Mouse (Mus musculus) kidney, postnatal 0 days (tissue): ENCODE results near the gene Mrgbp. TPM values are rescaled to one million over a fixed set of nuclear protein-coding genes. Genes with fewer than 3 reads are reported as not detected.
A peak's percentile ranks its signal among the peaks of the same experiment; 100 is the strongest.

Source experiments
- ATAC-seq: fragments of 200-750 bp; cut with Nextera tagmentation; replicated peaks from 2 replicates; pipeline ENCODE4 v1.8.0; 2017; ENCODE audit warnings: low read depth, moderate number of reproducible peaks, moderate TSS enrichment, moderate library complexity; ENCODE audit not compliant: low FRiP score
- DNase-seq: peaks from one replicate; pipeline ENCODE4 v3.0.0-alpha.2; 2016; ENCODE audit warnings: low spot score
- H3K27ac ChIP-seq: fragments of 300-500 bp; sonication (generic); 2 replicates; pipeline ENCODE4 v1.5.1; 2014; ENCODE audit warnings: mild to moderate bottlenecking
- H3K27me3 ChIP-seq: fragments of 300-500 bp; sonication (generic); 2 replicates; pipeline ENCODE4 v1.6.1; 2014; ENCODE audit warnings: low read length, mixed read lengths; ENCODE audit not compliant: insufficient read depth
- H3K36me3 ChIP-seq: fragments of 300-500 bp; sonication (generic); 2 replicates; pipeline ENCODE4 v1.6.1; 2014; ENCODE audit warnings: low read length, mixed read lengths; ENCODE audit not compliant: insufficient read depth
- H3K4me1 ChIP-seq: fragments of 300-500 bp; sonication (generic); replicated peaks from 2 replicates; pipeline ENCODE4 v1.6.1; 2014; ENCODE audit warnings: antibody characterized with exemption, low read length, mixed read lengths; ENCODE audit not compliant: insufficient read depth
- H3K4me2 ChIP-seq: fragments of 300-500 bp; sonication (generic); 2 replicates; pipeline ENCODE4 v1.6.1; 2014; ENCODE audit warnings: mild to moderate bottlenecking, low read length, moderate library complexity, mixed read lengths
- H3K4me3 ChIP-seq: fragments of 300-500 bp; sonication (generic); replicated peaks from 2 replicates; pipeline ENCODE4 v1.5.1; 2014; ENCODE audit warnings: low read depth, low read length
- H3K9ac ChIP-seq: fragments of 300-500 bp; sonication (generic); 2 replicates; pipeline ENCODE4 v1.6.1; 2014; ENCODE audit warnings: low read depth, low read length
- H3K9me3 ChIP-seq: fragments of 300-500 bp; sonication (generic); replicated peaks from 2 replicates; pipeline ENCODE4 v1.6.1; 2016; ENCODE audit warnings: low read length, inconsistent platforms, mixed read lengths
- CTCF ChIP-seq: IDR thresholded peaks from 2 replicates; pipeline ENCODE4 v1.5.1; 2016; ENCODE audit warnings: antibody characterized with exemption, low read depth, mild to moderate bottlenecking, moderate library complexity
- WGBS: fragments of 180-500 bp; shearing (Covaris S2); extraction: QIAGEN DNeasy Blood & Tissue Kit; methylation state at CpG from one replicate; pipeline ENCODE4 v1.1.7; 2014; 5-methylcytosine and 5-hydroxymethylcytosine counted together
- polyA plus RNA-seq: library from polyadenylated mRNA; unstranded; fragments of >200 nt; fragmentation: Nextera tagmentation; extraction: Ambion mirVana; gene quantifications from 2 replicates; pipeline ENCODE4 v1.2.1, GENCODE M21; 2015

Gene Mrgbp
- polyA plus RNA-seq, 1 experiment from 2014 or later: 34.1 TPM

DNA sequence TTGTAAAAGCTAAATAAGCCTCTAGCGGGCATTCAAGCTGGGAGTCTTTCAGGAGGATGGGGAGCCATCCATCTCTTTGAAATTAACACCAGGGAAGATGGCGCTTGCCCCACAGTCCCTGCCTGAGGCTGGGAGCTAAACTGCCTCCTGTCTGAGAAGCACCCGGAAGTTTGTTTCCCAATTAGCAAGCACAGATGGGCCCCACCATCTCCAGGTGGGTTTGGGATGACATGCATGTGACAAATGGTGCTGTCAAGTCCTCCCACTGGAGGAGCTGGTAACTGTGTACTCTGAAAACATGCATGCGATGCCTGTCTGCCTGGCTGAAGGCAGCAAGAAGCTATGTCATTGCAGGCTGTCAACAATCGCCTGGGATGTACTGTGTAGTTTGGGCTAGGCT, 17.3 kb upstream of the Mrgbp start:
- 14% methylated on average over 5 of the region's 5 CpGs for WGBS
- H3K4me1 ChIP-seq: no peaks in the 10 kb centered on the region
- no peaks in the 10 kb centered on the region for H3K27me3 ChIP-seq
- H3K4me2 ChIP-seq: no peak overlapping the region
- no peaks in the 10 kb centered on the region for H3K36me3 ChIP-seq
- H3K4me3 ChIP-seq: no peak overlapping the region
- no peak overlapping the region for H3K27ac ChIP-seq
- peak; percentile 21 for DNase-seq
- no peak for TF ChIP-seq CTCF
- ATAC-seq: no peak
- no peaks in the 10 kb centered on the region for H3K9me3 ChIP-seq
- no peak overlapping the region for H3K9ac ChIP-seq

DNA sequence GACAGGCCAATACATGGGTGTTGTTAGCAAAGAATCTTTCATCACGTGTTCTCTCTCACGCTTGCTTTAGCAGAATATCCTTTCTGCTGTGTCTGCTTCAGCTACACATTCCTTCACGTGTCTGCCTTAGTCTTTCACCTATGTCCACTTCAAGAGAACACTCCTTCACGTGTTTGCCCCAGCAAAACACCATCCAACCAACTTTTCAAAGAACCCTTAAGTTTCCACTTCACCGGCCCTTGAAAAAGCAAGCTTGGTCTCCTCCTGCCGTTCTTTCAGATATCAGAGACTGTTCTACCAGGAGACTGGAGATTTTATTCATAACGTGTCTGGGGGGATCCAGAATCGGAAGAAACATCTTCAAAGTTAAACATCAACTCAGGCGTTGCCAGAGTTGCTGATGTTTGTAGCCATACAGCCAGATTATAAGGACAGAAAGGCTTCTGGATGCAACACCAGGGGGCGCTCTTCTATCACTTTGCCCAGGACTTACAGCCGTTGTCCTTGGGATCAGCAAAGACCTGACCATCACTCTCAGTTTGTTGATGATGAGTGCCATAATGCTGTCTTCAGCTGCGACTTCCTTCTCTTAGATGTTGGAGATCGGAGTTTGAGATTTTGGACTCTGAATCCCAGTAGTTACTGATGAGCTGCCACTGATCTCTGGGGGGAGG, 14.7 kb upstream of the Mrgbp start:
- Histone ChIP-seq H3K36me3 (no peaks in the 10 kb centered on the region), H3K9me3 (no peaks in the 10 kb centered on the region), H3K9ac (no peak overlapping the region), H3K27me3 (no peaks in the 10 kb centered on the region), H3K4me1 (no peaks in the 10 kb centered on the region; the same call in 1 of the 2 replicates), H3K27ac (no peak overlapping the region), H3K4me3 (no peak overlapping the region), H3K4me2 (no peak overlapping the region)
- peak; percentile 60; the same call in 1 of the 2 replicates for ATAC-seq
- 36% methylated on average over 13 of the region's 13 CpGs for WGBS
- peak; percentile 88 for DNase-seq
- TF ChIP-seq CTCF: peak; percentile 87

DNA sequence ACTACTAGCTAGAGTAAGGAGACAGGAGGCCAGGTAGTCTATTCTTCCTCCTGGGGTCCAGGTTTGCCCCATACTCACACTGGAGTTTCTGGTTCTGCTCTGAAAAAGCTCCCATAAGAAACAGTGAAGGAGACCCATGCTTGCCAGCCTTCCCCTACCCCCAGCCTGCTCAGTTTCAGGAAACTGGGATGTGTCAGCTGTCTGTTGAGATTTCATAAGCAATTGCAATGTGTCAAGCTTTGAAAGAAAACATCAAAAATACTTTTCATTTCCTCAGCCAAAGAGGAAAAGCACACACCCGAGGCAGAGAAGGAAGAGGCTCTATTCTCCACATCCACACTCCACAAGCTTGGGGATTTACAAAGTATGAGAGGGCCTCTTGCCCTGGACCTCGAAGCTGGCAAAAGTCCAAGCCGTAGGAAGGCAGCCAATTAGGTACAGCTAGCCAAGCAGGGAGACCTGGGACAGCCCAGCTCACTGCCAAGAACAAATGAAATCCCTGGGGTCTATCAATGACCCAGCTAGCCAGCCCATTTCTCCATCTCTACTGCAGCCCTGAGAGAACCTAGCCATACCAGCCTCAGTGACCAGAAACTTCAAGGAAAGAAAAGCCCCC, 12.0 kb upstream of the Mrgbp start:
- no peaks in the 10 kb centered on the region for H3K9me3 ChIP-seq
- H3K9ac ChIP-seq: no peak overlapping the region
- no peaks in the 10 kb centered on the region for H3K36me3 ChIP-seq
- H3K4me2 ChIP-seq: no peak overlapping the region
- no peaks in the 10 kb centered on the region for H3K27me3 ChIP-seq
- H3K27ac ChIP-seq: no peak overlapping the region
- ATAC-seq (no peak), DNase-seq (peak; percentile 52)
- 20% methylated on average over 3 of the region's 3 CpGs for WGBS
- no peak overlapping the region for H3K4me3 ChIP-seq
- TF ChIP-seq CTCF: no peak
- H3K4me1 ChIP-seq: peaks cover 3% of the 10 kb centered on the region; the same call in 1 of the 2 replicates

- H3K27ac ChIP-seq: no peak overlapping the region
These were observed 4.6 kb upstream of the Mrgbp start for GRCm38 (mm10) chr2:180576482-180576881.

GRCm38 (mm10) chr2:180578686-180579085, 2.4 kb upstream of the Mrgbp start:
- peak; percentile 96 for TF ChIP-seq CTCF
- Histone ChIP-seq H3K9me3 (no peaks in the 10 kb centered on the region), H3K9ac (no peak overlapping the region), H3K4me1 (0 out of 2 replicates have a peak, but pooled peaks cover 6% of the 10 kb centered on the region), H3K4me2 (no peak overlapping the region), H3K36me3 (no peaks in the 10 kb centered on the region), H3K27me3 (no peaks in the 10 kb centered on the region), H3K27ac (no peak overlapping the region), H3K4me3 (no peak overlapping the region)
- WGBS: 3% methylated on average over 3 of the region's 3 CpGs
- ATAC-seq (no peak), DNase-seq (peak; percentile 90)

More at GRCm38 (mm10) chr2:180576482-180576881, 4.6 kb upstream of the Mrgbp start:
- H3K27me3 ChIP-seq: no peaks in the 10 kb centered on the region
- ATAC-seq: no peak
- H3K4me2 ChIP-seq: no peak overlapping the region
- TF ChIP-seq CTCF: no peak
- no peaks in the 10 kb centered on the region for H3K36me3 ChIP-seq
- H3K9me3 ChIP-seq: no peaks in the 10 kb centered on the region
- no peak overlapping the region for H3K9ac ChIP-seq
- peaks cover 3% of the 10 kb centered on the region; the same call in 1 of the 2 replicates for H3K4me1 ChIP-seq
- no peak overlapping the region for H3K4me3 ChIP-seq
- 41% methylated on average over 4 of the region's 4 CpGs for WGBS
- DNase-seq: no peak

DNA sequence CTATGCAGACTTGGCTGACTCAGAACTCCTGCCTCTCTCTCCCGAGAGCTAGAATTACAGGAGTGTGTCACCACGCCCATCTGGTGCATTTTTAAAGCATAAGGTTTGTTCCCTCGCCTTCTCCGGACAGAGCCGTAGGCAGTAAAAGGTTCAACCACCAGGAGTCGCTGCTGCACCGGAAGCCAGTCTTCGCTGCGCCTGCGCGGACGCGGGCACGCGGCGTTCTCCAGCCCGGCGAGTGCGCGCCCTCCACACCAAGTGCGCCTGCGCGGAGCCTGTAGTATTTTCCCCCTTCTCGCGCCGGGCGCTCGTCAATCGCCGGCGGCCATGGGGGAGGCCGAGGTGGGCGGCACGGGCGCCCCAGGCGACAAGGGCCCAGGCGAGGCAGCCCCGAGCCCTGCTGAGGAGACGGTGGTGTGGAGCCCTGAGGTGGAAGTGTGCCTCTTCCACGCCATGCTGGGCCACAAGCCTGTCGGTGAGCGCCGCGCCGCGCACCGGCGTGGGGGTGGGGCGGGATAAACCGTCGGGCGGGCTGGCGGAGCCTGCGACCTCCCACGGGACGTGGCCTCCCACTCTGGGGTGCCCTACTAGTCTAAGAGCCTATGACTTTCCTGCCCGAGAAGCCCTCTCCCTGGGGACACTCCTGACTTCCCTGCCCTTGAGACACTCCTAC, 1.5 kb downstream of the Mrgbp start:
- DNase-seq: peak; percentile 98

More for the DNA sequence above, 1.5 kb downstream of the Mrgbp start:
- TF ChIP-seq CTCF: peak; percentile 99
- H3K27me3 ChIP-seq: no peaks in the 10 kb centered on the region
- H3K27ac ChIP-seq: peak overlapping the region; percentile 70; the same call in 1 of the 2 replicates
- H3K4me1 ChIP-seq: 0 out of 2 replicates have a peak, but pooled peaks cover 9% of the 10 kb centered on the region
- ATAC-seq: peak; percentile 83
- peak overlapping the region; percentile 97 for H3K4me2 ChIP-seq
- H3K9me3 ChIP-seq: no peaks in the 10 kb centered on the region
- under 1% methylated on average over 42 of the region's 57 CpGs for WGBS
- peak overlapping the region; percentile 93 for H3K9ac ChIP-seq
- H3K36me3 ChIP-seq: 0 out of 2 replicates have a peak, but pooled peaks cover 10% of the 10 kb centered on the region
- H3K4me3 ChIP-seq: peak overlapping the region; percentile 87
